Mouse (Mus musculus): ENCODE data around the gene Rapgef4. TPM values are rescaled to one million over a fixed set of nuclear protein-coding genes. Genes with fewer than 3 reads are reported as not detected.
A peak's percentile ranks its signal among the peaks of the same experiment; 100 is the strongest.
"Not testable (repeated sequence)": the region's sequence is repeated elsewhere in the genome, so short reads cannot be mapped to it uniquely, and the experiment has no call there.

Rapgef4 gene
- total RNA-seq, 2 experiments from 2014 or later: 281 to 297 TPM

DNA sequence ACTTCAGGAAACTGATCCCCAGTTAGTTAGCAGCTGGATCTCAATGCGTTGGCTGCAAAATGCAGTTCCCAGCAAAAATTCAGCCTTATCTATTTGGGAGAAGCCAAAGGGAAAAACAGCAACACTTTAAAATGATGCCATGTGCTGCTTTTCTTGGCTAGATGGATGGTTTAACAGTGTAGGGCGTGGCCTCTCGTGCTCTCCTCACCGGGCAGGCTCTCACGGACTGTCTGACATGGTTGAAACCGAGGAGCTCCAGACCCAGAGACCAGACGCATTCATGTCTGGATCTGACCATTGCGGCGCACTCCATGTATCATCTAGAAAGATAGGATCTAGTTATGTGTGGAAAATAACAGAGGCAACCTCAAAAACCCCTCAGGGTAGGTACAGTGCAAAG is 87.5 kb downstream of the Rapgef4 start:
- DNase-seq (ENCODE audit: extremely low spot score in 1 of 2, low spot score in 1 of 2): no peak

DNA sequence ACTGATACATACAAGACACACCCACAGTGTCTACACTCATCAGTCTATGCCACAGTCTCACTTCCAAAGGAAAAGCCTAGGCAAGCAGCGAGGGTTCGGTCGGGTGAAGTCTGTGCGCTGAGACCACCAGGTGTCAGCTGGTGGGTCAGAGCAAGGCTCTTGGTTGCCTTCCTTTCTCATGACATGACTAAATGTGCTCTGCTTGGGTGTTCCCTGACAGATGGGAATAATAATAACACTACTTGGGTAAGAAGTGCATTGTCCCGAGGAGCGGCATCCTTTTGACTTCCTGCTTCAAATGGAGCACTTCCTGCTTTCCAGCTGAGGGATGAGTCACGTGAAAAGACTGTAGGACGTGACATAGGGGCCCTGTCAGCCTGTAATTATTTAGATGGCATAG is 89.0 kb downstream of the Rapgef4 start:
- DNase-seq (ENCODE audit: extremely low spot score in 1 of 2, low spot score in 1 of 2): no peak

GRCm38 (mm10) chr2:72073121-72073520 is 92.1 kb downstream of the Rapgef4 start:
- DNase-seq (ENCODE audit: extremely low spot score in 1 of 2, low spot score in 1 of 2): not testable (repeated sequence)

DNA sequence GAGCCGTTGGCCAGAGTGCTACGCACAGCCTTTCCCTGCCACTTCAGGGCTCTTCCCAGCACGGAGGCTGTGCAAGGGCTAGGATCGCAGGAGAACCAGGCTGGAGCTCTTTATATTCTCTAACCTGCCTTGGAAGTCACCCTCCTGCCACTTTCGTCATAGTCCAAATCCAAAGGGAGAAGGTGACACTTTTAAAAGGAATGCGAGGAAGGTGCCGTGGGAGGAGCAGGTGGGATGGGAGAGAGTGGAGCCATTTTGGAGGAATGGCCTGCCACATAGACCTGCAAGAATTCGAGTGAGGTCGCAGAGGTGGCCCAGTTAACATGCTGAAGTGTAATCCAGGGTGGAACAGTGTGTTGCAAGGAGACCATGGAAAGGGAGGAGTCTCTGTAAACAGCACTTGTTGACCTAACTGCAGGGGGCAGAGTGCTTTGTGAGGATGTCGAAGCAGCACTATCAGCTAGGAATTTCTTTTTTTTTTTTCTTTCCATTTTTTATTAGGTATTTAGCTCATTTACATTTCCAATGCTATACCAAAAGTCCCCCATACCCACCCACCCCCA is 94.0 kb downstream of the Rapgef4 start:
- no peak for DNase-seq (ENCODE audit: extremely low spot score in 1 of 2, low spot score in 1 of 2)

DNA sequence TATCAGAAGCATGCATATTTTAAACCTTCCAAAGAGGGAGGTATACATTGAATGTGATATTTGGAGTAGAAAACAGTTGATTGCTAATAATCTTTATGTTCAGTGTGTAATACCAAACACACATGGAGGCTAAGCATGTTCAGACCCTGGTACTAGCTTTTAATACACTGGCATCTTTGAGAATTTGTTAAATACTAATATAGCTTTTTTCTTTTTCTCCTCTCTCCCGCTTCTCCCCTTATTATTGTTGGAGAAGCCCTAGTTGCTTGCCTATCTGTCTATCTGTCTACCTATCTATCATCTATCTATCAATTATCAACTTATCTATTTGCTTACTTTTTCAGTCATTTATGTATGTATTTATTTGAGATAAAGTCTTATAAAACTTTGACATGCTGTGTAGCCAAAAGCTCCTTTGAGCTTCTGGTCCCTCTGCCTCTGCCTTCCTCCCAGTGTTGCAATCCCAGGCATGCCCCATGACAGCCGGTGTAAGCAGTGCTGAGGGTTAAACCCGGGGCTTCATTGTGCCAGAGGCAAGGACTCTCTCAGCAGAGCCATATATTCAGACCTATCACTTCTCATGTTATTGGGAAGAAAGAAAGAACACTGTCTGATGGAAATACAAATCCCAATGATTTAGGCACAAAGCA is 96.6 kb downstream of the Rapgef4 start:
- DNase-seq (ENCODE audit: extremely low spot score in 1 of 2, low spot score in 1 of 2): no peak

DNA sequence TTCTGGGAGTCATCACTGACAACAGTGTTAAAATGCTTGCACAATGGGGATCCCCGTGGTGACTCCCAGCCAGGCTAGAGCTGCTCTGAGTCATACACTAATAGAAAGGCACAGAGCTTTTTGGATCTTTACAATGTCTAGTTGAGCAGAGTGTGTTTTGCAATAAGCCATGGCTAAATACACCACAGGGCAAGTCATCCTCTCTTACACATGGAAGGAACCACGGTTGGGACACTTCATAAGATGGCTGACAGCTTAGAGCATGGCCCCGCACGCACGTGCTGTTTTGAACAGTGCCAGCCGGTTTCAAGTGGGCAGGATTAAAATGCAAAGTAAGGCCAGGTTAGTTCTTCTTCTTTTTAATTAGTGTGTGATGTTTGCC is 97.1 kb downstream of the Rapgef4 start:
- DNase-seq (ENCODE audit: extremely low spot score in 1 of 2, low spot score in 1 of 2): no peak

DNA sequence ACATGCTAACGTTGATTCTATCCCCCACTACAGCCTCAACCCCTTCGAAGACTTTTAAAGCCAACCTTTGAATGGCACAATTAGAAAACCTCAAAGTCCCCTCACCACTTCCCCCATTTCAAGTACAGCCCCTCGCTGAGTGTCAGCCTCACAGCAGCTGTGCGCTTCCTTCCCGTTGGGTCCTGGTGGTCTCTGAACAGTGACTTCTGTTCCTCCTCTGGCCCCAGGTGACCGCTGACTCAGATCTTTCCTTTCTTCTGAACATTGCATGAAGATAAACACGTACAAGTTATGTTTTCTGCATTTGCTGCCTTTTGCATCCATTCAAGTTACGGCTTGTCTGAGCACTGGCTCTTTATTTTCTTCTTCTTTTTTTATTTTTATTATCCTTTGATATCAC is 98.1 kb downstream of the Rapgef4 start:
- DNase-seq (ENCODE audit: extremely low spot score in 1 of 2, low spot score in 1 of 2): no peak

DNA sequence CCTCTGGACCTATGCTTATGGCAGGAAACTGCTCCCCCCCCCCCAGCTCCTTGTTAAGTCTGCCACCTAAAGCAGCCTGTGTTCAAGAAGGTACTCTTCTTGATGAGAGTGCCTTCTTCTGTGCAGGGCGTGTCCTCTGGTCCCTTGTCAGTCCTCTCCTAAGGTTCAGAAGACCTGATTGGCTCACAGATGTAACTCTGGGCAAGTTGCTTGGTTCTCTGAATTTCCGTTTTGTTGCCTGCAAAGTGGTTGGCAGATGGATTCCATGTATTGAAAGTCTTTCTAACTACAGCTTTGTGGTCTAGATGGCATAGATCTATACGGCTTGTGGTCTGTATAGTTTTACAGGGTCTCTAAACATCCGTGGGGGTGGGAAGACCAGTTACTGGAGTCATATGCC is 101.8 kb downstream of the Rapgef4 start:
- DNase-seq (ENCODE audit: extremely low spot score in 1 of 2, low spot score in 1 of 2): no peak

GRCm38 (mm10) chr2:72088886-72089285 is 107.8 kb downstream of the Rapgef4 start:
- no peak for DNase-seq (ENCODE audit: extremely low spot score in 1 of 2, low spot score in 1 of 2)

GRCm38 (mm10) chr2:72090061-72090460 is 109.0 kb downstream of the Rapgef4 start:
- DNase-seq (ENCODE audit: extremely low spot score in 1 of 2, low spot score in 1 of 2): no peak

DNA sequence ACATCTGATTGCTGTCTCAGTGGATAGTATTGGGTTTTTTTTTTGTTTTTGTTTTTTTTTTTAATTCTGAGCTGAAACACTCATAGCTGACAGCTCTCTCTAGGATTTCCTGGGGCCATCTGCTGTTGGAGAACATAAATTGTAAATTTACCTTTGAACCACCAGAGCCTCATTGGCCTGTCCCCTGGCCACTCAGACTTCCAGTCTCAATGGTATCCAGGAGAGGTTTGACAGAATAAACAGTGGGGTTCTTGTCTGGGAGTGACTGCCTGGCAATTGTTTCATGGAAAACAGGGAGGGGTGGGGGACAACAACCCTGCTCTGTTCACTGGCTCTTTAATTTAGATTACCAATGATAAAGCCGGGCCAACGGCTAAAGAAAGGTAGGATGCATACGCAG is 111.0 kb downstream of the Rapgef4 start:
- no peak for DNase-seq (ENCODE audit: extremely low spot score in 1 of 2, low spot score in 1 of 2)

DNA sequence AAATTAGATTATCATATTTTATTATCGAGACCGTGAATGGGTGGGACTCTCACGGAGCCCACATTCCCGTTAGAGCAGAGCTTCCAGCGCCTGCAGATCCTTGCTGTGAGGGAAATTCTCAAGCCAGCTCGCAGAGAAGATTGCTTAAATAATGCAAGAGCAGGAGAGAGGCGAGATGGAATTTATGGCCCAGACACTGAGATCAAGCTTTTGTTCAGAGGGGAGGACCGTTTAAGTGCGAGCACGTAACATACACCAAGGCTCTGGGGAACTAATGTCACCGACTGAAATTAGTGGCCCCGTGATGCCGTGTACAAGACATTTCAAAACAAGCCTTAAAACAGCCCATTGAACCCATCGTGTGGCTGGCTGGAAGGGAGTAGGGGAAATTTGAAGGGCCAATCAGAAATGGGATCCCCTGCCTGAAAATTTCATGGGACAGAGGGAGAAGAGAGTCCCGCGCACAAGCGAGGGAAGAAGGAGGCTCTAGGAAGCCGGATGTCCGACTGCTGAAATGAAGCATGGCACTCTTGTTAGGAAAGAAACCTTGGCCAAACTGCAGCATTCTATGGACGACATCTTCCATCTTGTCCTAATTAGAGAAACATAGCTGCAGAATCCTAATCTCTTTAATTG is 112.5 kb downstream of the Rapgef4 start:
- DNase-seq (ENCODE audit: extremely low spot score in 1 of 2, low spot score in 1 of 2): no peak

GRCm38 (mm10) chr2:72094038-72094437 is 113.0 kb downstream of the Rapgef4 start:
- DNase-seq (ENCODE audit: extremely low spot score in 1 of 2, low spot score in 1 of 2): no peak

- DNase-seq (ENCODE audit: extremely low spot score in 1 of 2, low spot score in 1 of 2): no peak
Observed at GRCm38 (mm10) chr2:72094446-72094845, 113.4 kb downstream of the Rapgef4 start.

GRCm38 (mm10) chr2:72095002-72095401 is 114.0 kb downstream of the Rapgef4 start:
- DNase-seq (ENCODE audit: extremely low spot score in 1 of 2, low spot score in 1 of 2): no peak

- peak in 1 of 2 experiments; percentile 47 for DNase-seq (ENCODE audit: extremely low spot score in 1 of 2, low spot score in 1 of 2)
Observed at GRCm38 (mm10) chr2:72096345-72096744, 115.3 kb downstream of the Rapgef4 start.

DNA sequence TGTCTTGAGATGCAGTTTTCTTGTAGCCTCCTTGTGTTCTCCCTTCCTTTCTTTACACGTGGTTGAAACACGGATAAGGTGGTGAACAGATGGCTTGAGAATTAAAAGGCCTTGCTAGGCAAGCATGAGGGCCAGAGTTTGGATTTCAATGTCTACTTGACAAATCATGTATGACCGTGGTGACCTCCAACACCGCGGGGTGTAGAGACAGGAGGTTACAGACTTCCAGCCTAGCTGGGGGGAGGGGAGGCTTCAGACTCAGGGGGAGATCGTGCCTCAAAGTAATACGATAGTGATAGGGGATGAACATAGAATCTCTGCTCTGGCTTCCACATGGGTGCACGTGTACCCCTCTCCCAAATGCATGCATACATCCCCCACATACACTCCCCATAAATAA is 117.3 kb downstream of the Rapgef4 start:
- DNase-seq (ENCODE audit: extremely low spot score in 1 of 2, low spot score in 1 of 2): no peak

DNA sequence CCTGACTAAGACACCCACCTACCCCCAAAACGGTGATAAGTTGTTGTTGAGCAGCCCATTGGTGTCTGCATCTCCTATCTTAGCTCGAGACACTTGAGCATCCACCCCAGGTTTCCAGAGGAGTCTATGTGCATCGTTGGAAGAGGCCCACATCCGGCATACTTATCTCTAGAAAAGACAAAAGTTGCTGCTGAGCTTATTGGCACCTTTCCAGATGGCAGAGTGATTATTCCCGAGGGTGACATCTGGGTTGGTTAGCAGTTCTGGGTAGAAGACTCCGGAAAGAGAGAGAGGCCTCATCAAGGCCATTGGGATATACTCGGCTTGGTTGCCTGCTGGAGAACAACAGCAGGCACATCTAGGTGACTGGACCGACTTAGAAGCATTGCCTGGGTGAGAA is 123.6 kb downstream of the Rapgef4 start:
- no peak for DNase-seq (ENCODE audit: extremely low spot score in 1 of 2, low spot score in 1 of 2)

DNA sequence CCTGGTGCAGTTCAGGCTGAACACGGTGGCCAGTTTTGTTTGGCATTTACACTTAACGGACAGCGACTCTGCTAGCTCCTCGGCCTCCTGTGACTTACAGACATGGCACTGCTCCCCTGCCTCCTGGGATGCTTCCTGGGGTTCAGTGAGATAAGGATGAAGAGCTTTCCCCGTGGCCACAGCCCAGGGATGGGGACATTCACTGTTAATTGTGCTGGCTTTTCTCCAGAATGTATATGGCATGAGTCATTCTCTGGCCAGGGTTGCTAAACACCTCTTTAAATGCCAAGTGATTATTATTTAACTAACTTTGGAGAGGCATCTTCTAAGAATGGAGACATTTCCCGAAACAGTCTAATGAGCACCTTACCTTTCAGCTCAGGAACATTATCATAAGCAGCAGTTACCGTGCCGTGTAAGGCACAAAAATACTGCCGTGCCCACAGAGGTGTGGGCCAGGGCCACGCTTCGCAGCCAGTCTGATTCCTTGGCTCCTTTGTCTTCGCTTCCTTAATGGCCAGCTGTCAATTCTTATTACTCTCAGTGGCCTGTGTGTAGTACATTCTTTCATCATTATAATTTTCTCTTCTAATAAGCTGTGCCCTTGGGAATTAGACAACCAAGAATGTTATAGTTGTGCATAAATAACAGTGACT is 126.6 kb downstream of the Rapgef4 start:
- no peak for DNase-seq (ENCODE audit: extremely low spot score in 1 of 2, low spot score in 1 of 2)

DNA sequence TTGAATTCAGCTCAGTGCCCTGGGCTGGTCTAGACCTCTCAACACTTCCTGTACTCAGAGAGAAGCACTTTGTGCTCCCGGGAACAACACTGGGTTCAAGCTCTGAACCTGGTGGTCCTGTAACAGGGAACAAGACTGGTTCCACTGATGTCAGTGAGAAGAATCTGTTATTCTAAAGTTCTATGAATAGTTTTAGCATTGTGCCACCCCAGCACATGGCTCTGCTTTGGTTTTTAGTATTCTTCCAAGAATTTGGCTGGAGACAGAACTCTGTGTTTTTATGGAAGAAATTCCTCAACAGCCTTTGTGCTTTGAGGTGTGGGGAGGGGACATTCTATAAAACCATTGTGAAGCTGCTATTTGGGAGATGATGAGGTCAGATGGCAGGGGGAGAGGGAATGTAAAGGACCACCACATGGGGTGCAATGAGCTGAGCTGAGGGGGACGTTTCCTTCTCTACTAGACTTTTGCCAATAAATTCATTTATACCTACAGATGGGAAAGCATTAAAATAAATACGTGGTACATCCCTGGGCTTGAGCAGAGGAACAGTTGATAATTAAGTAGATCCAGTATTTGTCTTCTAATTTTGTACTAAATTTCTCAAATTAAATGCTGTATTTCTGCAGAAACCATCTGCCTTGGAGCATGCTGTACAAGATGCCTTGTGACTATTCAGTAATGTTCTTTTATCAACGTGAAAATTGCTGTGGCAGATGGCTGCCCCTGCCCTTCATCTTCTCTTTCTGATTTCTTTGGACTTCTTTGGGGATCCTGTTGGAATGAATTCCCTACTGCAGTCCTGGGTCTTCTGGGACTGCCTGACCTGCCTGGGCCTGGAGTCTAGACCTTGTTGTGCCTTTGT is 127.6 kb downstream of the Rapgef4 start:
- no peak for DNase-seq (ENCODE audit: extremely low spot score in 1 of 2, low spot score in 1 of 2)

DNA sequence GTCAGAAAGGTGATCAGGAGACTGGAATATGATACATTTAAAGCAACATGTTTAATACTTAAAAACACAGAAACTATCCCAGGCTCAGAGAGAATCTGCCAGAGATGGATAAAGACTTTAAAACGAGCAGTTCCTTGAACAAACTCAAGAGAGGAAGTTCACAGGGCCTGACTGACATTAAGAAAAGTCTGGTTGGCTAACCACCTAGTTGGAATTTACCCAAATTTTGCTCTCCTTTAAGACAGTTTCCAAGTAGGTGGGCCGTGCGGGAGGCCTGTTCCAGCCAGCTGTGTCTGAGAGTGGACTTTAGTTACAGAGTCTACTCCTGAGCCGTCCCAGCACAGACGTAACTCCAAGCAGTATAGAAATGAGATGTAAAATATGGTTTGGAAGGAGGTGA is 129.4 kb downstream of the Rapgef4 start:
- DNase-seq (ENCODE audit: extremely low spot score in 1 of 2, low spot score in 1 of 2): no peak

Measured in layer of hippocampus, postnatal 25 days (tissue).